Mouse (Mus musculus) bone marrow macrophage, adult 2 months (primary cell): ENCODE results near the gene Mbd3.

ENCODE experiments used
- CTCF ChIP-seq: IDR thresholded peaks from 2 replicates; pipeline ENCODE4 v1.5.1; 2012; ENCODE audit warnings: low read depth, mild to moderate bottlenecking, low read length, moderate library complexity
- POLR2A ChIP-seq: IDR thresholded peaks from 2 replicates; pipeline ENCODE4 v1.6.1; 2012; ENCODE audit warnings: mild to moderate bottlenecking, low read depth, low read length, borderline replicate concordance

DNA sequence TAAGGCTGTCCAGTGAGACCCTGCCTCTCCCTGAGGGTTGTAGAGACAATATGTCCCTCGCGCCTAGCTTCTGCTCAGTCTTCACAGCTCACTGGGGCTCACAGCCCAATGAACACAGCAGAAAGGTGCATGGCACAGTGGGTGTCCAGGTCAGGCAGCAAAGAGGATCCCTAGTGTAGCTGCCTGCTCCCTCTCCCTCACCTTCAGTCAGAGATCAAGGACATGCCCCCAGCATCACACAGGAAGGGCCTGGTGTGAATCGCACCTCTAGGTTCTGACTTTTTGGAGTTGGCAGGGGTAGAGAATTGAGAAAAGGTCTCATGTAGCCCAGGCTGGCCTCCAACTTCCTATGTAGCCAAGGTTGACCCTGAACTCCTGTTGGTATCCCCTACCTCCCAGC, 35.5 kb upstream of the Mbd3 start:
- TF ChIP-seq CTCF: no peak
- TF ChIP-seq POLR2A: no peak
